Mouse (Mus musculus) erythroblast, embryonic 14.5 days (primary cell): ENCODE measurements around the gene Gm156.

Source experiments
- GATA1 ChIP-seq: IDR thresholded peaks from 2 replicates; pipeline ENCODE4 v1.6.1; 2012; ENCODE audit warnings: low read length, inconsistent platforms, mixed read lengths
- TAL1 ChIP-seq: IDR thresholded peaks from 3 replicates; pipeline ENCODE4 v1.6.1; 2012; ENCODE audit warnings: low read length, inconsistent platforms, mixed read lengths

- TF ChIP-seq GATA1: no peak
- TF ChIP-seq TAL1: no peak
Measured at GRCm38 (mm10) chr6:129747016-129747653, 36.9 kb downstream of the Gm156 start.
